Mouse (Mus musculus) CH12.LX (cell line): Measurements from ENCODE around the gene Akr1d1. TPM values are rescaled to one million over a fixed set of nuclear protein-coding genes. Genes with fewer than 3 reads are reported as not detected.

ENCODE experiments used
- DNase-seq: peaks from one replicate; pipeline ENCODE4 v3.0.0-alpha.2; 2013; ENCODE audit errors: extremely low read depth
- H3K27ac ChIP-seq: 2 replicates; pipeline ENCODE4 v1.5.1; 2012; ENCODE audit warnings: low read depth, mild to moderate bottlenecking, control low read depth, moderate library complexity; ENCODE audit not compliant: insufficient read depth
- H3K27me3 ChIP-seq: replicated peaks from 2 replicates; pipeline ENCODE3; 2012; ENCODE audit warnings: inconsistent platforms
- H3K36me3 ChIP-seq, 2 experiments: replicated peaks in 1 of 2; 2 replicates each; pipeline versions ENCODE3 to v1.6.1; 2012; ENCODE audit warnings: inconsistent platforms in 1 of 2, low read length in 1 of 2, mild to moderate bottlenecking in 1 of 2, mixed read lengths in 1 of 2, moderate library complexity in 1 of 2; ENCODE audit not compliant: control insufficient read depth in 1 of 2, insufficient read depth in 1 of 2
- H3K4me1 ChIP-seq, 2 experiments: 2 replicates each; pipeline ENCODE4 v1.6.1; 2012; ENCODE audit warnings: inconsistent platforms in 1 of 2, moderate library complexity in 1 of 2; ENCODE audit not compliant: insufficient read depth in 2 of 2, control insufficient read depth in 1 of 2
- H3K4me2 ChIP-seq: 2 replicates; pipeline ENCODE4 v1.6.1; 2012; ENCODE audit warnings: low read depth, mild to moderate bottlenecking, control low read depth; ENCODE audit not compliant: poor library complexity, insufficient read depth, severe bottlenecking
- H3K4me3 ChIP-seq, 3 experiments: fragments of 150-350 bp in 1 of 3; sonication (generic) in 1 of 3; replicated peaks in 1 of 3; 2 replicates each; pipeline versions ENCODE3 to v1.5.1; 2011 to 2012; ENCODE audit warnings: low read depth in 2 of 3, low read length in 2 of 3, mild to moderate bottlenecking in 2 of 3, moderate library complexity in 2 of 3, control low read depth in 1 of 3, improper control_type of control experiment in 1 of 3, inconsistent platforms in 1 of 3, mixed read lengths in 1 of 3; ENCODE audit not compliant: poor library complexity in 1 of 3
- H3K79me2 ChIP-seq: replicated peaks from 2 replicates; pipeline ENCODE4 v1.6.1; 2012; ENCODE audit warnings: mild to moderate bottlenecking, moderate library complexity; ENCODE audit not compliant: control insufficient read depth, poor library complexity, insufficient read depth, severe bottlenecking; ENCODE audit errors: extremely low read depth
- H3K9ac ChIP-seq: 2 replicates; pipeline ENCODE4 v1.6.1; 2012; ENCODE audit warnings: low read depth, mild to moderate bottlenecking, control low read depth, moderate library complexity; ENCODE audit not compliant: insufficient read depth
- H3K9me3 ChIP-seq: replicated peaks from 2 replicates; pipeline ENCODE3; 2012; ENCODE audit warnings: low read length, inconsistent platforms, mixed read lengths
- BHLHE40 ChIP-seq: IDR thresholded peaks from 2 replicates; pipeline ENCODE4 v1.6.1; 2011; ENCODE audit warnings: mild to moderate bottlenecking, low read depth, low read length, improper control_type of control experiment
- CHD1 ChIP-seq: IDR thresholded peaks from 2 replicates; pipeline ENCODE4 v1.6.1; 2012; ENCODE audit warnings: low read depth, low read length, improper control_type of control experiment, inconsistent platforms
- CHD2 ChIP-seq: IDR thresholded peaks from 2 replicates; pipeline ENCODE4 v1.6.1; 2011; ENCODE audit warnings: low read length, improper control_type of control experiment
- E2F4 ChIP-seq: IDR thresholded peaks from 2 replicates; pipeline ENCODE4 v1.6.1; 2011; ENCODE audit warnings: low read depth, low read length, improper control_type of control experiment; ENCODE audit not compliant: insufficient replicate concordance
- GABPA ChIP-seq: IDR thresholded peaks from 2 replicates; pipeline ENCODE4 v1.6.1; 2012; ENCODE audit warnings: low read depth, low read length, improper control_type of control experiment, inconsistent platforms; ENCODE audit not compliant: insufficient replicate concordance
- IRF4 ChIP-seq: IDR thresholded peaks from 2 replicates; pipeline ENCODE4 v1.6.1; 2014; ENCODE audit warnings: low read depth, mild to moderate bottlenecking, inconsistent platforms, low read length, improper control_type of control experiment
- JUN ChIP-seq: IDR thresholded peaks from 2 replicates; pipeline ENCODE4 v1.6.1; 2011; ENCODE audit warnings: low read depth, mild to moderate bottlenecking, low read length, improper control_type of control experiment, moderate library complexity; ENCODE audit not compliant: insufficient read depth
- MAX ChIP-seq: IDR thresholded peaks from 2 replicates; pipeline ENCODE4 v1.6.1; 2011; ENCODE audit warnings: low read length, improper control_type of control experiment
- MAZ ChIP-seq: IDR thresholded peaks from 2 replicates; pipeline ENCODE4 v1.6.1; 2012; ENCODE audit warnings: low read depth, mild to moderate bottlenecking, inconsistent platforms, low read length, improper control_type of control experiment, moderate library complexity
- MXI1 ChIP-seq: IDR thresholded peaks from 2 replicates; pipeline ENCODE4 v1.6.1; 2011; ENCODE audit warnings: mild to moderate bottlenecking, low read depth, low read length, improper control_type of control experiment
- MYC ChIP-seq: IDR thresholded peaks from 2 replicates; pipeline ENCODE4 v1.6.1; 2011; ENCODE audit warnings: low read depth, mild to moderate bottlenecking, improper control_type of control experiment, low read length
- PAX5 ChIP-seq: IDR thresholded peaks from 2 replicates; pipeline ENCODE4 v1.6.1; 2012; ENCODE audit warnings: low read length, inconsistent platforms, mixed read lengths
- RCOR1 ChIP-seq: conservative IDR thresholded peaks from 2 replicates; pipeline ENCODE4 v1.6.1; 2012; ENCODE audit warnings: low read depth, mild to moderate bottlenecking, inconsistent platforms, low read length, improper control_type of control experiment
- SMC3 ChIP-seq: IDR thresholded peaks from 2 replicates; pipeline ENCODE4 v1.6.1; 2011; ENCODE audit warnings: low read depth, low read length, improper control_type of control experiment
- TBP ChIP-seq: conservative IDR thresholded peaks from 2 replicates; pipeline ENCODE4 v1.6.1; 2011; ENCODE audit warnings: low read depth, low read length, improper control_type of control experiment
- UBTF ChIP-seq: IDR thresholded peaks from 2 replicates; pipeline ENCODE4 v1.6.1; 2012; ENCODE audit warnings: low read depth, mild to moderate bottlenecking, inconsistent platforms, low read length, improper control_type of control experiment, moderate library complexity
- USF1 ChIP-seq: IDR thresholded peaks from 2 replicates; pipeline ENCODE4 v1.6.1; 2014; ENCODE audit warnings: low read depth, mild to moderate bottlenecking, inconsistent platforms, low read length, improper control_type of control experiment
- ZNF384 ChIP-seq: IDR thresholded peaks from 2 replicates; pipeline ENCODE4 v1.6.1; 2012; ENCODE audit warnings: low read depth, low read length, improper control_type of control experiment, inconsistent platforms
- dilution Hi-C: fragments of 300-500 bp; cut with MboI; formaldehyde crosslinking; loops from 2 replicates; pipeline ENCODE4 v1.14.3; 2020; ENCODE audit warnings: low sequenced_read_pairs; ENCODE audit not compliant: extremely low pct_unique_long_range_greater_than_20kb, extremely low pct_ligation_motif_present
- in situ Hi-C: fragments of 300-500 bp; cut with MboI; formaldehyde crosslinking; loops from 3 replicates; pipeline ENCODE4 v1.14.3; 2019; ENCODE audit warnings: low sequenced_read_pairs, low pct_ligation_motif_present, low pct_unique_long_range_greater_than_20kb, mixed read lengths
- polyA plus RNA-seq: library from polyadenylated mRNA; unstranded; fragments of >175 nt; gene quantifications from 2 replicates; pipeline ENCODE4 v1.2.1, GENCODE M21; 2012; ENCODE audit warnings: low read depth; ENCODE audit not compliant: insufficient read length
- total RNA-seq, 2 experiments: library from RNA; depleted of rRNA; stranded (reverse); fragments of 300-350 nt in 1 of 2; fragments of >200 nt in 1 of 2; gene quantifications; 2 replicates each; pipeline ENCODE4 v1.2.3; 2012 to 2014

The Akr1d1 gene
- total and polyA plus RNA-seq, 3 experiments = not detected

GRCm38 (mm10) chr6:37554327-37554726 is 24.4 kb downstream of the Akr1d1 start:
- Histone ChIP-seq H3K4me1 (no peaks in the 10 kb centered on the region), H3K79me2 (no peaks in the 10 kb centered on the region), H3K36me3 (no peaks in the 10 kb centered on the region), H3K9ac (no peak overlapping the region), H3K4me2 (no peak overlapping the region), H3K4me3 (no peak overlapping the region), H3K9me3 (no peaks in the 10 kb centered on the region), H3K27me3 (no peaks in the 10 kb centered on the region), H3K27ac (no peak overlapping the region)
- TF ChIP-seq GABPA = no peak
- no peak for TF ChIP-seq TBP
- no peak for TF ChIP-seq IRF4
- no peak for TF ChIP-seq E2F4
- TF ChIP-seq MAZ = no peak
- TF ChIP-seq PAX5 = no peak
- TF ChIP-seq MXI1 = no peak
- TF ChIP-seq JUN = no peak
- TF ChIP-seq SMC3 = no peak
- dilution Hi-C loops (no loop called here), in situ Hi-C loops (no loop called here)
- no peak for DNase-seq

GRCm38 (mm10) chr6:37563861-37564260 is 33.9 kb downstream of the Akr1d1 start:
- TF ChIP-seq BHLHE40 (no peak), CHD2 (no peak), GABPA (no peak), CHD1 (no peak), RCOR1 (no peak)
- H3K36me3 ChIP-seq = no peaks in the 10 kb centered on the region
- no peak for DNase-seq
- H3K9ac ChIP-seq = no peak overlapping the region
- no peaks in the 10 kb centered on the region for H3K27me3 ChIP-seq
- H3K4me3 ChIP-seq = no peak overlapping the region
- no peak overlapping the region for H3K4me2 ChIP-seq
- no peaks in the 10 kb centered on the region for H3K9me3 ChIP-seq
- in situ Hi-C loops = no loop called here
- no peak overlapping the region for H3K27ac ChIP-seq
- dilution Hi-C loops = no loop called here
- H3K4me1 ChIP-seq = no peaks in the 10 kb centered on the region
- H3K79me2 ChIP-seq = no peaks in the 10 kb centered on the region

DNA sequence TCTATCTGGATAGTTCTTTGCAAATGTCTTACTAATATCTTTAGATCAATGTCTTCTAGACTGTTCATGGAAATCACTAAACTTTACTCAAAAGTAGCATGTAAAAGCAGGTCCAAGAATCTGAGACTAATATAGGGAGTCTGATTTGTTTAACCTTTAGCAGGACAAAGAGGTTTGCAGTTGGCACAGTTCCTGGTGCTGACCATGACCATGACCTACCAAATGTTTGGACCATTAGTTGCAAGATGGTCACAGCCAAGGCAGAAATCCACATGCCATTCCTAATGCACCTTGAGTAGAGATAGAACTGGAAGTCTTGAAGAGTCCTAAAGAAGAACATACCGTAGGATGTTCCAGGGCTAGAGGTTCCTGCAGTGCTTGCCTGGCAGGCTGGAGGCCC is 37.4 kb downstream of the Akr1d1 start:
- Histone ChIP-seq H3K27ac (no peak overlapping the region), H3K4me3 (no peak overlapping the region), H3K9me3 (no peaks in the 10 kb centered on the region), H3K4me2 (no peak overlapping the region), H3K27me3 (no peaks in the 10 kb centered on the region), H3K79me2 (no peaks in the 10 kb centered on the region), H3K36me3 (no peaks in the 10 kb centered on the region), H3K4me1 (no peaks in the 10 kb centered on the region), H3K9ac (no peak overlapping the region)
- dilution Hi-C loops = no loop called here
- no peak for DNase-seq
- in situ Hi-C loops = no loop called here
- TF ChIP-seq ZNF384 (no peak), MAX (no peak), UBTF (no peak), MAZ (no peak), MYC (no peak), PAX5 (no peak), E2F4 (no peak), USF1 (no peak), JUN (no peak)
